Mouse (Mus musculus): ENCODE measurements at regions not wholly inside any gene's neighbourhood (a gene's known extent, or its start where the extent isn't known, plus 50 kb on each side); places are given as distances from the start of the nearest gene placed in this dataset.

DNA sequence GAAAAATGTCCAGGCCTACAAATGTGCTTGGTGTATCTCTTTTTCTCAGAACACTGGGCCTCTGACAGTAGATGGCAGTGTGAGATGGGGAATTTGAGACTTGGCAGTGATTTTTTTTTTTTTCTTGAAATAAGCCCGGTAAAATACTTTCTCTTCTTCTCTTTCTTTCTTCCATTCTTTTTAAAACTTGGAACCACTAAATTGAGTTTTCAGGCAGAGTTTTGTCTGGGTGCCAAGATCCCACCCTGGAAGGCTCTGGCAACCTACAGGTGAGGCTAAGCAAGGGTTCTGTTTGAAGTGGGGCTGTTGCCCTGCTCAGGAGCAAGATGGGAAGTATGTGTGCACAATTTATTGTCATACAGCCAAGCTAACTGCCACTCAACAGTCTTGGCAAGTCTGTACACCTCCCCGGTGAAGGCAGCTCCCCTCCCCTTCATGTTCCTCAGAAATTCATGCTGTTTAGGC is 223.1 kb upstream of the Slc35b3 start:
- no peaks in the 10 kb centered on the region for H3K9me3 ChIP-seq (ENCODE audit: low read length)
- no peaks in the 10 kb centered on the region for H3K27me3 ChIP-seq (ENCODE audit: insufficient read depth, low read length)
- H3K4me3 ChIP-seq (replicated peaks; ENCODE audit: low read length): no peak overlapping the region
- no peaks in the 10 kb centered on the region; the same call in 1 of the 2 replicates for H3K4me1 ChIP-seq (replicated peaks; ENCODE audit: low read depth, low read length)
- TF ChIP-seq POU5F1 (IDR thresholded peaks at IDR 0.05; ENCODE audit: borderline replicate concordance, low read length) (no peak), CTCF (conservative IDR thresholded peaks at IDR 0.05; ENCODE audit: low read length) (no peak), NANOG (IDR thresholded peaks at IDR 0.05; ENCODE audit: borderline replicate concordance, low read length) (no peak)
- no peaks in the 10 kb centered on the region for H3K36me3 ChIP-seq (ENCODE audit: insufficient read depth, low read length)

DNA sequence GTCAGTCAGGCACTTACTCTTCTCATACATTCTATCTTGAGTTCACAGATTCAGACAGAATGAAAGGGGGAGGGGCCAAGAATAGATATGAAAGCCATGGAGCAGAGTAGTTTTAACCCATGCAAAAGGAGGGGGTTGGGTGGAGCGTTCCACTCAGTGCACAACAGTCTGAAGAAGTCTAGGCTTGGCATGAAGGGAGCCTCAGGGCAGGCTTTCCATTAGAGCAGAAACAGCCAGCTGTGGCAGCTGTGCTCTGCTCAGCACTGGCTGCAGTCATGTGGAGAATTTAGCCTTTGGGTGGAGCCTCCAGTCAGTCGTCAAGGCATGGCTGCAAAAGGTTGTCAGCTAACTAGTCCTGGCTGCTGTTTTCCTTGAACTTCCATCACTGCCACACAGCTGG is 201.3 kb upstream of the Slc35b3 start:
- no peaks in the 10 kb centered on the region for H3K9me3 ChIP-seq (ENCODE audit: low read length)
- TF ChIP-seq POU5F1 (IDR thresholded peaks at IDR 0.05; ENCODE audit: borderline replicate concordance, low read length) (no peak), NANOG (IDR thresholded peaks at IDR 0.05; ENCODE audit: borderline replicate concordance, low read length) (no peak), CTCF (conservative IDR thresholded peaks at IDR 0.05; ENCODE audit: low read length) (no peak)
- no peaks in the 10 kb centered on the region; the same call in 1 of the 2 replicates for H3K4me1 ChIP-seq (replicated peaks; ENCODE audit: low read depth, low read length)
- no peaks in the 10 kb centered on the region for H3K36me3 ChIP-seq (ENCODE audit: insufficient read depth, low read length)
- no peak overlapping the region for H3K4me3 ChIP-seq (replicated peaks; ENCODE audit: low read length)
- no peaks in the 10 kb centered on the region for H3K27me3 ChIP-seq (ENCODE audit: insufficient read depth, low read length)

DNA sequence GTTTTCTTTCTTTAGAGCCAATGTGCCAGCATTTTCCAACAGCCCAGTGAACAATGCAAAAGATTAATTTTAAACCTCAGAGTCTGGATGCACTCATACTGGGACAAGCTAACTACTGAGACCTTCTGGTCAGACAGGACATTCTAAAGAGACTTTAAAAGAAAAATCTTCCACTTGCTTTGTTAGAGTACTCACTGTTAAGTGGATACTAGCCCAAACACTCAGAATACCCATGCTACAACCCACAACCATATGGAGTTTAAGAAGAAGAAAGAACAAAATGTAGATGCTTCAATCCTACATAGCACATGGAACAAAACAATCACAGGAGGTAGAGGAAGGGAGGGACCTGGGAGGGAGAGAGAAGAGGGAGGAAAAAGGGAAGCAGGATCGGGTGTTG is 167.3 kb upstream of the Slc35b3 start:
- Histone ChIP-seq H3K27me3 (ENCODE audit: insufficient read depth, low read length) (no peaks in the 10 kb centered on the region), H3K4me1 (replicated peaks; ENCODE audit: low read depth, low read length) (no peaks in the 10 kb centered on the region), H3K36me3 (ENCODE audit: insufficient read depth, low read length) (no peaks in the 10 kb centered on the region), H3K4me3 (replicated peaks; ENCODE audit: low read length) (no peak overlapping the region), H3K9me3 (ENCODE audit: low read length) (no peaks in the 10 kb centered on the region)
- TF ChIP-seq POU5F1 (IDR thresholded peaks at IDR 0.05; ENCODE audit: borderline replicate concordance, low read length) (no peak), NANOG (IDR thresholded peaks at IDR 0.05; ENCODE audit: borderline replicate concordance, low read length) (no peak), CTCF (conservative IDR thresholded peaks at IDR 0.05; ENCODE audit: low read length) (no peak)

DNA sequence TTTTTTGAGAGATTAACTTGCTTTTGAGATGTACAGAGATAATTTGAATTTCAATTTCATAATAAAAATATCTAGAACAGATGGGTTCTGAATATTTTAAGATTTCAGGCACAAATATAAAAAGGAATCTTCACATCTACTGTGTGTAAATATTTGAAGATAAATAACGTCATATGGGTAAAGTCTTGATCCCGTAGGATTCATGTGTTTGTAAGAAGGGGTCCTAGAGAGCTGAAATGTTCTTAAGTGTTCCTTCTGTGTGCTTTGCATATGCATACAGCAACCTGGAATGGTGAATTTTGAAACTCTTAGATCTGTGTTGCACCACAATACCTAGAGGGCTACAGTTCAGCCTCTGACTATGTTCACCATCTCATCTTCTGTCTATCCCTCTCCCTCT is 131.4 kb upstream of the Slc35b3 start:
- TF ChIP-seq NANOG (IDR thresholded peaks at IDR 0.05; ENCODE audit: borderline replicate concordance, low read length) (no peak), CTCF (conservative IDR thresholded peaks at IDR 0.05; ENCODE audit: low read length) (no peak), POU5F1 (IDR thresholded peaks at IDR 0.05; ENCODE audit: borderline replicate concordance, low read length) (no peak)
- Histone ChIP-seq H3K9me3 (ENCODE audit: low read length) (no peaks in the 10 kb centered on the region), H3K4me1 (replicated peaks; ENCODE audit: low read depth, low read length) (no peaks in the 10 kb centered on the region), H3K4me3 (replicated peaks; ENCODE audit: low read length) (no peak overlapping the region), H3K27me3 (ENCODE audit: insufficient read depth, low read length) (no peaks in the 10 kb centered on the region), H3K36me3 (ENCODE audit: insufficient read depth, low read length) (no peaks in the 10 kb centered on the region)

DNA sequence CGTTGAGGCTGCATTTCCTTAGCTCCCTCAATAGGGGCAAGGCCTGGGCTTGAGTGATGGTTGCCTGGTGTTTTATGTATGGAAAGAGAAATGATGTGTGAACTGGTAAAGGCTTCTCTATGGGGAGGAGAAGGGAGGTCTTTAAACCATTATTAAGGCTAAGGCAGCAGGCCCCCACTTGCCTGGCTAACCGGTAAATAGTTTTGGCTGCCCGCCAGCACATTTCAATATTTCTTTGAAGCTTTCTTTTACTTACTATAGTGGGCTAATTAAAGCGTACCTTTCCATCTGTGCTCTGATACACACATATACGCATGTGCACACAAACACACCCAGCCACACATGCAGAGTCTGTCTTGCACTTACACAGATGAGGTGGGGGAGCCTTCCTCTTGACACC is 123.9 kb upstream of the Slc35b3 start:
- TF ChIP-seq POU5F1 (IDR thresholded peaks at IDR 0.05; ENCODE audit: borderline replicate concordance, low read length) (no peak), CTCF (conservative IDR thresholded peaks at IDR 0.05; ENCODE audit: low read length) (no peak), NANOG (IDR thresholded peaks at IDR 0.05; ENCODE audit: borderline replicate concordance, low read length) (no peak)
- Histone ChIP-seq H3K4me1 (replicated peaks; ENCODE audit: low read depth, low read length) (no peaks in the 10 kb centered on the region), H3K9me3 (ENCODE audit: low read length) (no peaks in the 10 kb centered on the region), H3K4me3 (replicated peaks; ENCODE audit: low read length) (no peak overlapping the region), H3K36me3 (ENCODE audit: insufficient read depth, low read length) (no peaks in the 10 kb centered on the region), H3K27me3 (ENCODE audit: insufficient read depth, low read length) (no peaks in the 10 kb centered on the region)

DNA sequence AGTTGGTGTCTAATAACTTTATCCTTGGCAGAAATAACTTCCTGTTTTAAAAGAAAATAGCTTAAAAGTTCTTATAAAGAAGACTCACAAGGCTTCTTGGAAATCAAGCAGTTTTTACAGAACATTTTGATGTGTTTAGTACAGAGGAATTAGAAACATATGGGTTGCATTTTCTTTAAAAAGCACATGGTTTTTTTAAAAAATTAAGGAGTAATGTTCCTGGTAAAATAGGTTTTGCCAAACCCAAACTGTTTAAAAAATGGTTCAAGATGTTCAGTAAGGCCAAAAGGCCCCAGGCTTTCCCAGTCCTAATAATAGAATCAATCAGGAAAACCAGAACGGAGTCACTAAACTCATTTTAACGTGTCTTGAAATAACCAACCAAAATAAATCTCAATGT is 113.5 kb upstream of the Slc35b3 start:
- Histone ChIP-seq H3K27me3 (ENCODE audit: insufficient read depth, low read length) (no peaks in the 10 kb centered on the region), H3K9me3 (ENCODE audit: low read length) (no peaks in the 10 kb centered on the region), H3K36me3 (ENCODE audit: insufficient read depth, low read length) (no peaks in the 10 kb centered on the region), H3K4me1 (replicated peaks; ENCODE audit: low read depth, low read length) (peaks cover 9% of the 10 kb centered on the region), H3K4me3 (replicated peaks; ENCODE audit: low read length) (no peak overlapping the region)
- TF ChIP-seq POU5F1 (IDR thresholded peaks at IDR 0.05; ENCODE audit: borderline replicate concordance, low read length) (no peak), NANOG (IDR thresholded peaks at IDR 0.05; ENCODE audit: borderline replicate concordance, low read length) (no peak), CTCF (conservative IDR thresholded peaks at IDR 0.05; ENCODE audit: low read length) (no peak)

DNA sequence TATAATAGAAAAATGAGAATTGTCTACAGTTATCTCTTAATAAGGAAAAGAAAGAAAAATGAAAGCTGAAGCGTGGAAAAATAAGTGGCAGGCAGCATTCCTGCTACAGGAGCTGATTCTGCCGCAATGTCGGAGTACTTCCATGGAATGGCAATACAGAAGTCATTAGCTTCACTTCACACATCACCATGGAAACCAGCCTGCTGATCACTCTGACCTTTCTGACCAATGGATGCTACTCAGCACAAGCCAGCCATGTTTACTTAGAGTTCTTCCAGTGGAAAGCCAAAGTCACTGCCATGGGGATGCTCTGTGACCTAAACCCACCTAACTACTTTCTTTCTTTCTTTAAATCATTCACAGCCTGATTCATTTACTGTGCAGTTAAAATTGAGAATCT is 71.6 kb upstream of the Slc35b3 start:
- Histone ChIP-seq H3K27me3 (ENCODE audit: insufficient read depth, low read length) (no peaks in the 10 kb centered on the region), H3K9me3 (ENCODE audit: low read length) (peaks cover 3% of the 10 kb centered on the region; the same call in 1 of the 2 replicates), H3K4me1 (replicated peaks; ENCODE audit: low read depth, low read length) (0 out of 2 replicates have a peak, but pooled peaks cover 4% of the 10 kb centered on the region), H3K36me3 (ENCODE audit: insufficient read depth, low read length) (no peaks in the 10 kb centered on the region), H3K4me3 (replicated peaks; ENCODE audit: low read length) (no peak overlapping the region)
- TF ChIP-seq CTCF (conservative IDR thresholded peaks at IDR 0.05; ENCODE audit: low read length) (no peak), NANOG (IDR thresholded peaks at IDR 0.05; ENCODE audit: borderline replicate concordance, low read length) (no peak), POU5F1 (IDR thresholded peaks at IDR 0.05; ENCODE audit: borderline replicate concordance, low read length) (no peak)

DNA sequence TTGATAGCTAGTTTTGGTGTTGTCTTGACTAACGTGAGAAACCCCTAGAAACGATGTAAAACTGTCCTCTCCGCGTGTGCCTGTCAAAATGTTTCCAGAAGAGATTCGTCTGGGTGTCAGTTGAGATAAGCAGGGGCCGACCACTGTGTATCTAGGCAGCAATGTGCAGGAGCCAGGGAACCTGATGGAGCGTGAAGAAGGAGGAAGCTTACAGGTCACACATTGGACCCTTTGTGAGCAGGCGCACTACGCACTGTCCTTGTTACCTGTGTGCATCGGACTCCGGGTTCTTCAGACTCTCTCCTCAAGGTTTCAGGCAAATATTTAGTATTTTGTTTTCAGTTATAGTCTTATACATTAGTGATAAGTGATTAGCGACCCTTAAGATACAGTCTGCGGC is 59.5 kb upstream of the Slc35b3 start:
- TF ChIP-seq NANOG (IDR thresholded peaks at IDR 0.05; ENCODE audit: borderline replicate concordance, low read length): no peak
- no peak for TF ChIP-seq POU5F1 (IDR thresholded peaks at IDR 0.05; ENCODE audit: borderline replicate concordance, low read length)
- no peak for TF ChIP-seq CTCF (conservative IDR thresholded peaks at IDR 0.05; ENCODE audit: low read length)
- no peak overlapping the region for H3K4me3 ChIP-seq (replicated peaks; ENCODE audit: low read length)
- no peaks in the 10 kb centered on the region for H3K4me1 ChIP-seq (replicated peaks; ENCODE audit: low read depth, low read length)
- no peaks in the 10 kb centered on the region for H3K9me3 ChIP-seq (ENCODE audit: low read length)
- no peaks in the 10 kb centered on the region for H3K36me3 ChIP-seq (ENCODE audit: insufficient read depth, low read length)
- H3K27me3 ChIP-seq (ENCODE audit: insufficient read depth, low read length): no peaks in the 10 kb centered on the region

DNA sequence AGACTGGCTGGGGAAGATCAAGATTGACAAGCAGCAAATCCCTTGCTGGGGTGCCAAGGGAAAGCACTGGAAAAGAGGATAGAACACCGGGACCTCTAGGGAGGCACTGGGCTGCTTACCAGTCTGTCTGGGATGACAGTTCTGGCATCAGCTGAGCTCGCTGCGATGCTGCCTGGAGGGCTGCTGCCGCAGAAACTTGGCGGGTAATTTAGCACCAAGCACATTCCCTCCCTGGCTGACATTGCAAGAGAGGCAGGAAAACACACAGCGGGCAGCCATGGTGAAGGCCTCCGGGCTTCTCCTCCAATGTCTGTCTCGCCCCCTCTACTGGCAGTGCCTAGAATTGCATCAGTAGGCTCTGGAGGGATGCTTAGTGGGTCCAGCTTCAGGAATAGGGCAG is 51.0 kb upstream of the Slc35b3 start:
- Histone ChIP-seq H3K4me3 (replicated peaks; ENCODE audit: low read length) (peak overlapping the region; percentile 57), H3K27me3 (ENCODE audit: insufficient read depth, low read length) (no peaks in the 10 kb centered on the region), H3K9me3 (ENCODE audit: low read length) (no peaks in the 10 kb centered on the region), H3K4me1 (replicated peaks; ENCODE audit: low read depth, low read length) (no peaks in the 10 kb centered on the region; the same call in 1 of the 2 replicates), H3K36me3 (ENCODE audit: insufficient read depth, low read length) (no peaks in the 10 kb centered on the region)
- TF ChIP-seq CTCF (conservative IDR thresholded peaks at IDR 0.05; ENCODE audit: low read length) (peak; percentile 97), NANOG (IDR thresholded peaks at IDR 0.05; ENCODE audit: borderline replicate concordance, low read length) (no peak)

Measured in E14TG2a.4 (cell line).